Mouse (Mus musculus) neural tube, embryonic 12.5 days (tissue): ENCODE measurements around the gene Kcnn4. TPM values are rescaled to one million over a fixed set of nuclear protein-coding genes. Genes with fewer than 3 reads are reported as not detected.

Experiments used
- ATAC-seq: fragments of 200-750 bp; cut with Nextera tagmentation; 2 replicates; pipeline ENCODE4 v1.8.0; 2017; ENCODE audit warnings: low read depth, mild to moderate bottlenecking, moderate TSS enrichment, moderate library complexity; ENCODE audit not compliant: low FRiP score
- H3K27ac ChIP-seq: fragments of 300-500 bp; sonication (generic); 2 replicates; pipeline ENCODE4 v1.5.1; 2016
- H3K27me3 ChIP-seq: fragments of 300-500 bp; sonication (generic); replicated peaks from 2 replicates; pipeline ENCODE4 v1.6.1; 2016; ENCODE audit warnings: mild to moderate bottlenecking
- H3K36me3 ChIP-seq: fragments of 300-500 bp; sonication (generic); 2 replicates; pipeline ENCODE4 v1.6.1; 2016; ENCODE audit warnings: mild to moderate bottlenecking
- H3K4me1 ChIP-seq: fragments of 300-500 bp; sonication (generic); 2 replicates; pipeline ENCODE4 v1.6.1; 2016
- H3K4me2 ChIP-seq: fragments of 300-500 bp; sonication (generic); replicated peaks from 2 replicates; pipeline ENCODE4 v1.6.1; 2016; ENCODE audit warnings: mild to moderate bottlenecking
- H3K4me3 ChIP-seq: fragments of 300-500 bp; sonication (generic); 2 replicates; pipeline ENCODE4 v1.5.1; 2016
- H3K9ac ChIP-seq: fragments of 300-500 bp; sonication (generic); 2 replicates; pipeline ENCODE4 v1.6.1; 2016; ENCODE audit warnings: mild to moderate bottlenecking
- H3K9me3 ChIP-seq: fragments of 300-500 bp; sonication (generic); 2 replicates; pipeline ENCODE4 v1.6.1; 2016; ENCODE audit warnings: mild to moderate bottlenecking
- WGBS: fragments of 180-500 bp; shearing (Covaris S2); methylation state at CpG from one replicate; pipeline ENCODE4 v1.1.7; 2016; 5-methylcytosine and 5-hydroxymethylcytosine counted together
- microRNA-seq: library from miRNA; unstranded; fragments of <30 nt; microRNA quantifications from one replicate; pipeline ENCODE4, GENCODE M21; 2017
- polyA plus RNA-seq: library from polyadenylated mRNA; unstranded; fragments of >200 nt; fragmentation: Nextera tagmentation; extraction: Ambion mirVana; gene quantifications from 2 replicates; pipeline ENCODE4 v1.2.1, GENCODE M21; 2016

The Kcnn4 gene
- polyA plus RNA-seq, 1 experiment from 2014 or later = 1.7 TPM

DNA sequence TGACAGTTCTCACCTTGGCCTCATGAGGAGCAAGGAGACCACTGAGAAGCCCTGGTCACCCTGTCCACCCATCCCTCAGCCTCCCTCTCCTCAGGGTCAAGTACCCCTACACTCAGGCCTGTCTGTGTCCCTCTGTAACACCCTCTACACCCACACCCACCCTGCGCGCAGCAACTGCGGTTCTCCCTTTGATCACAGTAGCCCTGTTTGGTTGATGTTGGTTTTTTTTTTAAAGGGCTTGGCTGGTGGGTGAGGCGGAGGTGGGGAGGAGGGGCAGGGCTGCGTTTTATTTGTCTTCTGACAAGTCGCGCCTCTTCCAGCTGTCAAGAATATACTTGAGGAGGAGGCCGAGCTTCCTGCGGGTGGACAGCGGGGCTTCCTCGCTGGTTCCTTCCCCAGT is 61.6 kb downstream of the Kcnn4 start:
- Histone ChIP-seq H3K4me1 (no peaks in the 10 kb centered on the region), H3K27ac (no peak overlapping the region), H3K9ac (no peak overlapping the region), H3K9me3 (peaks cover 12% of the 10 kb centered on the region; the same call in 1 of the 2 replicates), H3K36me3 (no peaks in the 10 kb centered on the region), H3K27me3 (no peaks in the 10 kb centered on the region; the same call in 1 of the 2 replicates), H3K4me3 (no peak overlapping the region), H3K4me2 (no peak overlapping the region)
- WGBS = 66% methylated on average over 11 of the region's 11 CpGs
- ATAC-seq = no peak

DNA sequence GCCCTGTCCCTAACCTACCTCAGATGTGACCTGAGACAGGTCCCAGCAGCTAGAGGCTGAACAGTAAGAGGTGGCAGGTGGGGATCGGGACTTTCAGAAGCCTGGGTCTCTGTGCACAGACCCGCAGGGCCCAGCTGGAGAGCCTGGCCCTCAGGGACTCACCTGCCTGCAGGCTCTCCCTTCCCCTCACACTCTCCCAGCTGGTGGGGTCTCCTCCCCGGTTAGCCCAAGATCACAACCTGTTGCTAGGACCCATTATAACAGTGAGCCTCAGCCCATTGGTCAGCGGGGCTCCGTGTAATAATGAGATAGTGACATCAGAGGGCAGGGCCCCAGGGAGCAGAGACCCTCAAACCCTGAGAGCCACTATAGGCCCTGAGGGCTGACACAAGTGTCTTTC is 65.2 kb downstream of the Kcnn4 start:
- H3K4me1 ChIP-seq = no peaks in the 10 kb centered on the region
- no peak for ATAC-seq
- 73% methylated on average over 5 of the region's 5 CpGs for WGBS
- no peak overlapping the region for H3K4me2 ChIP-seq
- no peak overlapping the region for H3K27ac ChIP-seq
- H3K36me3 ChIP-seq = no peaks in the 10 kb centered on the region
- no peak overlapping the region for H3K4me3 ChIP-seq
- H3K27me3 ChIP-seq = no peaks in the 10 kb centered on the region; the same call in 1 of the 2 replicates
- no peak overlapping the region for H3K9ac ChIP-seq
- peaks cover 12% of the 10 kb centered on the region; the same call in 1 of the 2 replicates for H3K9me3 ChIP-seq

Small RNAs within 50 kb of the gene (microRNA-seq; reads per million reads assigned to microRNA genes)
- gene Gm27592 = not detected

Other genes starting within 250 kb of the Kcnn4 start
- 14.9 and 18.5 TPM in 2 replicates for gene Zfp235, start 236.1 kb upstream of the Kcnn4 start, polyA plus RNA-seq
- gene Zfp114, start 195.2 kb upstream of the Kcnn4 start, polyA plus RNA-seq = 4.9 and 6.1 TPM in 2 replicates
- 8.2 and 8.8 TPM in 2 replicates for gene Zfp111, start 158.8 kb upstream of the Kcnn4 start, polyA plus RNA-seq
- gene Zfp109, start 132.7 kb upstream of the Kcnn4 start, polyA plus RNA-seq = 4.3 and 4.4 TPM in 2 replicates
- gene Zfp108, start 115.5 kb upstream of the Kcnn4 start, polyA plus RNA-seq = 3.3 and 3.7 TPM in 2 replicates
- gene Zfp93, start 99.8 kb upstream of the Kcnn4 start, polyA plus RNA-seq = 7.1 and 7.2 TPM in 2 replicates
- gene Zfp61, start 69.0 kb upstream of the Kcnn4 start, polyA plus RNA-seq = 41.3 and 43.7 TPM in 2 replicates
- 16.3 and 18.4 TPM in 2 replicates for gene Zfp94, start 53.6 kb upstream of the Kcnn4 start, polyA plus RNA-seq
- not detected in 2 replicates for gene Tescl, start 36.3 kb upstream of the Kcnn4 start, polyA plus RNA-seq
- not detected in 2 replicates for gene Lypd5, start 21.1 kb upstream of the Kcnn4 start, polyA plus RNA-seq
- gene Smg9, start 29.4 kb downstream of the Kcnn4 start, polyA plus RNA-seq = 29.7 and 30.6 TPM in 2 replicates
- gene Irgc1, start 82.0 kb downstream of the Kcnn4 start, polyA plus RNA-seq = not detected in 2 replicates
- gene Plaur, start 92.2 kb downstream of the Kcnn4 start, polyA plus RNA-seq = 1.7 and 2.0 TPM in 2 replicates
- gene Cadm4, start 111.8 kb downstream of the Kcnn4 start, polyA plus RNA-seq = 42.8 and 60.0 TPM in 2 replicates
- 172 and 176 TPM in 2 replicates for gene Zfp428, start 136.7 kb downstream of the Kcnn4 start, polyA plus RNA-seq
- gene AC161166.1, start 142.2 kb downstream of the Kcnn4 start, polyA plus RNA-seq = 1.2 and 1.5 TPM in 2 replicates
- 27.5 and 30.7 TPM in 2 replicates for gene Irgq, start 160.4 kb downstream of the Kcnn4 start, polyA plus RNA-seq
- gene Pinlyp, start 175.9 kb downstream of the Kcnn4 start, polyA plus RNA-seq = not detected in 2 replicates
- gene Xrcc1, start 176.0 kb downstream of the Kcnn4 start, polyA plus RNA-seq = 83.4 and 89.8 TPM in 2 replicates
- gene Ethe1, start 217.3 kb downstream of the Kcnn4 start, polyA plus RNA-seq = 17.2 and 18.7 TPM in 2 replicates
- gene Zfp575, start 217.4 kb downstream of the Kcnn4 start, polyA plus RNA-seq = 4.3 and 4.5 TPM in 2 replicates
- not detected in 2 replicates for gene Phldb3, start 240.5 kb downstream of the Kcnn4 start, polyA plus RNA-seq